Mouse (Mus musculus) layer of hippocampus, adult 9-11 months (tissue): Measurements from ENCODE around the gene Srl.
"Not testable (repeated sequence)": the region's sequence is repeated elsewhere in the genome, so short reads cannot be mapped to it uniquely, and the experiment has no call there.

Source experiments
- DNase-seq: peaks from one replicate; pipeline ENCODE4 v3.0.0; 2022

Gene Srl

GRCm38 (mm10) chr16:4517906-4518305 lies 23.7 kb downstream of the Srl start:
- no peak for DNase-seq

- DNase-seq, result no peak
Observed at GRCm38 (mm10) chr16:4514383-4514782, 27.2 kb downstream of the Srl start.

- DNase-seq, result peak; percentile 42
Observed at GRCm38 (mm10) chr16:4512661-4513438, 28.8 kb downstream of the Srl start.

GRCm38 (mm10) chr16:4511371-4511770 lies 30.2 kb downstream of the Srl start:
- peak; percentile 46 for DNase-seq

- DNase-seq, result no peak
Observed at GRCm38 (mm10) chr16:4506181-4506580, 35.4 kb downstream of the Srl start.

- DNase-seq, result no peak
Observed at GRCm38 (mm10) chr16:4503495-4503894, 38.1 kb downstream of the Srl start.

GRCm38 (mm10) chr16:4502568-4502967 lies 39.0 kb downstream of the Srl start:
- no peak for DNase-seq

- no peak for DNase-seq
Observed at GRCm38 (mm10) chr16:4501703-4502102, 39.9 kb downstream of the Srl start.

- no peak for DNase-seq
Observed at GRCm38 (mm10) chr16:4500598-4501385, 40.8 kb downstream of the Srl start.

- DNase-seq, result no peak
Observed at GRCm38 (mm10) chr16:4497762-4498607, 43.6 kb downstream of the Srl start.

- DNase-seq, result no peak
Observed at GRCm38 (mm10) chr16:4496470-4496869, 45.1 kb downstream of the Srl start.

GRCm38 (mm10) chr16:4495861-4496260 lies 45.8 kb downstream of the Srl start:
- DNase-seq, result peak; percentile 80

- DNase-seq, result no peak
Observed at GRCm38 (mm10) chr16:4492777-4493563, 48.6 kb downstream of the Srl start.

GRCm38 (mm10) chr16:4489114-4489624 lies 52.4 kb downstream of the Srl start:
- DNase-seq, result peak; percentile 92

GRCm38 (mm10) chr16:4480616-4481265 lies 60.9 kb downstream of the Srl start:
- peak; percentile 32 for DNase-seq

GRCm38 (mm10) chr16:4477591-4478215 lies 63.9 kb downstream of the Srl start:
- no peak for DNase-seq

GRCm38 (mm10) chr16:4474882-4475803 lies 66.5 kb downstream of the Srl start:
- DNase-seq, result peak; percentile 95

GRCm38 (mm10) chr16:4474040-4474881 lies 67.4 kb downstream of the Srl start:
- DNase-seq, result not testable (repeated sequence)

GRCm38 (mm10) chr16:4473231-4473630 lies 68.4 kb downstream of the Srl start:
- DNase-seq, result no peak
